Mouse (Mus musculus) G1E (cell line): ENCODE measurements around the gene Morc1.

Experiments
- CTCF ChIP-seq: IDR thresholded peaks from 2 replicates; pipeline ENCODE4 v1.5.1; 2012; ENCODE audit warnings: low read depth, low read length, inconsistent platforms, mixed read lengths
- GATA1 ChIP-seq: IDR thresholded peaks from 2 replicates; pipeline ENCODE4 v1.6.1; 2012; ENCODE audit warnings: borderline replicate concordance, low read length, inconsistent platforms, mixed read lengths

DNA sequence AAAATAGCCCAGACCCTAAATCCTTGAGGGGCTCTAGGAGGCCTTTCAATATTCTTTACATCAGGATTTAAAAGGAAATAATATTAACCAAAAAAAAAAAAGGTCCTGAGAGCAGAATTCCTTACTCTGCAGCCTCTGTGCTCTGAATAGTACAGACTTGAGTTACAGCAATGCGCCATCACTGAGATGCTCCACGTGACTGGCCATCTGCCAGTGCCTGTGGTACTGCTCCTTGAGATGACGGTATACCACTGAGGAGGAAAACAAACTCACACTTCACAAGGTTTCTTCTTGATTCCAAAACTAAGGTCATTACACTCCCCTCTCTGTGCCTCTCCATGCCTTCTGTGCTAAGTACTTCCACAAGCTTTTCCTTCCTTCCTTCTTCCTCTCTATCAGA is 195.1 kb downstream of the Morc1 start:
- no peak for TF ChIP-seq CTCF
- no peak for TF ChIP-seq GATA1
